Mouse (Mus musculus): ENCODE data around the gene P2rx3.

DNA sequence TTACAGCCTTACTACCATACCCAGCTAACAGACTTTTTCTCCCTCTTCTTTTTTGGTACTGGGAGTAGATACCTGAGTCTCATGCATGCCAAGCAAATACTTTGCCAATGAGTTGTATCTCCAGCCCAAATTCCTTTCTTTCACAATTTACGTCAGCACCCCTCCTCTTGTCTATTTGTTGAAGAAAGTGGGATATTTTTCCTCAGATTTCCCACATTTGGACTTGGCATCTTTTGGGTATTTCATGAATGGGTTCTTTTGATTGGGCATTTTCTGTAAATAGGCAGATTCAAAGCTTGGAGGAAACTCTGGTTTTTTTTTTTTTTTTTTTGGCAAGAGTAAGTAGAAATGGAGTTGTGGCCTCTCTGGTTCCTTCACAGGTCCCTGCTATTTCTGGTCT is 85.0 kb downstream of the P2rx3 start:
- no peak for TF ChIP-seq CTCF (IDR thresholded peaks at IDR 0.05; ENCODE audit: low read depth)
- TF ChIP-seq EP300 (IDR thresholded peaks at IDR 0.05; ENCODE audit: low read depth) = no peak
